Mouse (Mus musculus) intestine, embryonic 14.5 days (tissue): ENCODE data around the gene Tuba1c. TPM values are rescaled to one million over a fixed set of nuclear protein-coding genes. Genes with fewer than 3 reads are reported as not detected.

ENCODE experiments used
- ATAC-seq: fragments of 200-750 bp; cut with Nextera tagmentation; replicated peaks from 2 replicates; pipeline ENCODE4 v1.8.0; 2017; ENCODE audit warnings: low read depth, moderate number of reproducible peaks, moderate TSS enrichment, moderate library complexity; ENCODE audit not compliant: low FRiP score, low TSS enrichment
- DNase-seq: peaks from one replicate; pipeline ENCODE4 v3.0.0-alpha.2; 2018; ENCODE audit warnings: low spot score
- H3K27ac ChIP-seq: fragments of 300-500 bp; sonication (generic); 2 replicates; pipeline ENCODE4 v1.5.1; 2014; ENCODE audit warnings: low read depth, mild to moderate bottlenecking, control low read depth
- H3K27me3 ChIP-seq: fragments of 300-500 bp; sonication (generic); replicated peaks from 2 replicates; pipeline ENCODE4 v1.6.1; 2014; ENCODE audit warnings: low read length, control low read depth; ENCODE audit not compliant: control insufficient read depth, insufficient read depth
- H3K36me3 ChIP-seq: fragments of 300-500 bp; sonication (generic); 2 replicates; pipeline ENCODE4 v1.6.1; 2014; ENCODE audit warnings: low read length, control low read depth; ENCODE audit not compliant: control insufficient read depth, insufficient read depth
- H3K4me1 ChIP-seq: fragments of 300-500 bp; sonication (generic); replicated peaks from 2 replicates; pipeline ENCODE4 v1.6.1; 2014; ENCODE audit warnings: low read length, control low read depth, mixed read lengths; ENCODE audit not compliant: control insufficient read depth, insufficient read depth
- H3K4me2 ChIP-seq: fragments of 300-500 bp; sonication (generic); 2 replicates; pipeline ENCODE4 v1.6.1; 2014; ENCODE audit warnings: low read length
- H3K4me3 ChIP-seq: fragments of 300-500 bp; sonication (generic); 2 replicates; pipeline ENCODE4 v1.5.1; 2014; ENCODE audit warnings: low read depth, low read length, control low read depth, mixed read lengths
- H3K9ac ChIP-seq: fragments of 300-500 bp; sonication (generic); 2 replicates; pipeline ENCODE4 v1.6.1; 2014; ENCODE audit warnings: mild to moderate bottlenecking, low read length
- H3K9me3 ChIP-seq: fragments of 300-500 bp; sonication (generic); 2 replicates; pipeline ENCODE4 v1.6.1; 2016; ENCODE audit warnings: low read length, control low read depth; ENCODE audit not compliant: control insufficient read depth
- WGBS: fragments of 180-500 bp; shearing (Covaris S2); extraction: QIAGEN DNeasy Blood & Tissue Kit; methylation state at CpG from one replicate; pipeline ENCODE4 v1.1.7; 2014; 5-methylcytosine and 5-hydroxymethylcytosine counted together
- polyA plus RNA-seq: library from polyadenylated mRNA; unstranded; fragments of >200 nt; fragmentation: Nextera tagmentation; extraction: Ambion mirVana; gene quantifications from 2 replicates; pipeline ENCODE4 v1.2.1, GENCODE M21; 2014

The Tuba1c gene
- polyA plus RNA-seq, 1 experiment from 2014 or later, result 276 TPM

DNA sequence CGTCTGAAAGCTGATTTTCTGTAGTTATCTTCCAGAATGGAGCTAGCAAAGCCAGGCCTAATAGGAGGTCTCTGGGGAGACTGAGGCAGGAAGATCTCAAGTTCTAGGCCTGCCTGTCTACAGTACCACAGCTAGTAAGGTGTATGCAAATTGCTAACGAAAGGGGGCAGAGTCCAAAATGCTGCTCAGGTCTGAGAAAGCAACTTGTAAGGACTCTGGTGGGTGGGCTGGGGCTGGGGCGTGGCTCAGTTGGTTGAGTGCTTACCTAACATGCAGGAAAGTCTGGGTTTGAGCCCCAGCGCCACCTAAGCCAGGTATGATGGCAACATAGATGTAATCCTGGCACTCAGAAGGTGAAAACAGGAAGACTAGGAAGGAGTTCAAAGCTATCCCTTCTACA, 9.5 kb upstream of the Tuba1c start:
- WGBS, result 94% methylated on average over 4 of the region's 4 CpGs
- peaks cover 7% of the 10 kb centered on the region; the same call in 1 of the 2 replicates for H3K4me1 ChIP-seq
- H3K27me3 ChIP-seq, result no peaks in the 10 kb centered on the region
- no peak for DNase-seq
- H3K27ac ChIP-seq, result no peak overlapping the region
- no peak overlapping the region for H3K4me3 ChIP-seq
- H3K4me2 ChIP-seq, result no peak overlapping the region
- H3K9ac ChIP-seq, result no peak overlapping the region
- no peaks in the 10 kb centered on the region for H3K36me3 ChIP-seq
- ATAC-seq, result no peak
- 0 out of 2 replicates have a peak, but pooled peaks cover 3% of the 10 kb centered on the region for H3K9me3 ChIP-seq

DNA sequence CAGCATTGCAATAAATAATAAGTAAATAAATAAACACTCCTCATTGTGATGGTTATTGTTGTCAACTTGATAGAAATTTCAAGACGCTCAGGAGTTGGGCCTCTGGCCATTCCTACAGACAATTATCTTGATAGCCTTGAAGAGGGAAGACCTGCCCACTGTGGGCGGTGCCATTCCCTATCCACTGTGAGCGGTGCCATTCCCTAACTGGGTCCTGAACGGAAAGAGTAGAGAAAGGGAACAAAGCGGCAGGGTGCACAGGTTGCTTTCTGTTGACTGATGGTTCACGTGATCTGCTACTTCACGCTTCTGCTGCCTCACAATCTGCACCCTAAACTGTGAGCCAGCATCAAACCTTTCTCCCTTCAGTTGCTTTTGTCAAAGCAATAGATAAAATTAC, 8.4 kb upstream of the Tuba1c start:
- Histone ChIP-seq H3K4me1 (peaks cover 7% of the 10 kb centered on the region; the same call in 1 of the 2 replicates), H3K9ac (no peak overlapping the region), H3K27ac (no peak overlapping the region), H3K4me2 (no peak overlapping the region), H3K4me3 (no peak overlapping the region), H3K9me3 (0 out of 2 replicates have a peak, but pooled peaks cover 3% of the 10 kb centered on the region), H3K27me3 (no peaks in the 10 kb centered on the region), H3K36me3 (no peaks in the 10 kb centered on the region)
- ATAC-seq, result no peak
- 96% methylated on average over 7 of the region's 7 CpGs for WGBS
- DNase-seq, result no peak

GRCm38 (mm10) chr15:99024668-99025314, 4.9 kb upstream of the Tuba1c start:
- Histone ChIP-seq H3K9ac (no peak overlapping the region), H3K4me2 (no peak overlapping the region), H3K27ac (no peak overlapping the region), H3K4me1 (no peaks in the 10 kb centered on the region; the same call in 1 of the 2 replicates), H3K36me3 (no peaks in the 10 kb centered on the region), H3K27me3 (no peaks in the 10 kb centered on the region), H3K9me3 (0 out of 2 replicates have a peak, but pooled peaks cover 3% of the 10 kb centered on the region), H3K4me3 (no peak overlapping the region)
- DNase-seq (peak; percentile 96), ATAC-seq (no peak)
- 23% methylated on average over 7 of the region's 8 CpGs for WGBS

DNA sequence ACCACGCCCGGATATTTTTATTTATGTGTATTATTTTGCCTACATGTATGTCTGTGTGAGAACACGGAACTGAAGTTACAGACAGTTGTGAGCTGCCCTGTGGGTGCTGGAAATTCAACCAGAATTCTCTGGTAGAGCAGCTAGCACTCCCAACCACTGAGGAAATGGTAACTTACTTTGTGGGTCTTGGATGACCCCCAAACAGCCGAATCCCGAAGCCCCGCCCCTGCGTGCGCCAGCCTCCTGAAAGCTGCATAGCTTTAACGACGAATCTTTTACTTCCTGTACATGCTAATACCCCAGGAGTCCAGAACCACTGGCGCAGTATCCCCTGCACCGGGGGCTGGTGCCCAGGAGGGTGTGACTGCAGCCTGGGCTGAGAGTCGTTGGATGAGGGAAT, 4.3 kb upstream of the Tuba1c start:
- H3K4me2 ChIP-seq, result no peak overlapping the region
- DNase-seq, result no peak
- ATAC-seq, result no peak
- 0 out of 2 replicates have a peak, but pooled peaks cover 3% of the 10 kb centered on the region for H3K9me3 ChIP-seq
- H3K27ac ChIP-seq, result no peak overlapping the region
- no peaks in the 10 kb centered on the region for H3K27me3 ChIP-seq
- H3K4me1 ChIP-seq, result no peaks in the 10 kb centered on the region; the same call in 1 of the 2 replicates
- no peaks in the 10 kb centered on the region for H3K36me3 ChIP-seq
- no peak overlapping the region for H3K4me3 ChIP-seq
- 75% methylated on average over 13 of the region's 13 CpGs for whole genome bisulfite sequencing
- H3K9ac ChIP-seq, result no peak overlapping the region

GRCm38 (mm10) chr15:99026259-99026658, 3.4 kb upstream of the Tuba1c start:
- Histone ChIP-seq H3K4me1 (peaks cover under 1% of the 10 kb centered on the region), H3K36me3 (no peaks in the 10 kb centered on the region), H3K4me2 (no peak overlapping the region), H3K9me3 (0 out of 2 replicates have a peak, but pooled peaks cover 3% of the 10 kb centered on the region), H3K4me3 (no peak overlapping the region), H3K27me3 (no peaks in the 10 kb centered on the region), H3K9ac (no peak overlapping the region), H3K27ac (no peak overlapping the region)
- DNase-seq (no peak), ATAC-seq (no peak)
- 54% methylated on average over 4 of the region's 4 CpGs for WGBS

DNA sequence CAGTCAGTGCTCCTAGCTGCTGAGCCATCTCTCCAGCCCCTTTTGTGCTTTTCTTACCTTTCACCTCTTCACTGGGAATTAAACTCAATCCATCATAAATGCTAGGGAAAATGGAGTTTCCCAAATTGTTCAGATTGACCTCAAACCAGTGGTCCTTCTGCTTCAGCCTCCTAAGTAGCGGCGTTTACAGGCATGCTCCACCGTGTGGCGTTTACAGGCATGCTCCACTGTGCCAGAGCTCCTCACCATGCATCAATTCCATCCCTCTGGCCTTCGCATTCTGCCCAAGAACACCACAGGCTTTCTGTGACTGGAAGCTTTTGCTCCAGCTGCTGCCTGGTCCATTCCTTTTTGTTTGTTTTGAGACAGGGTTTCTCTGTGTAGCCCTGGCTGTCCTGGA, 2.6 kb upstream of the Tuba1c start:
- Histone ChIP-seq H3K9ac (no peak overlapping the region), H3K9me3 (no peaks in the 10 kb centered on the region), H3K27ac (no peak overlapping the region), H3K4me3 (no peak overlapping the region), H3K36me3 (no peaks in the 10 kb centered on the region), H3K4me1 (peaks cover 5% of the 10 kb centered on the region), H3K27me3 (no peaks in the 10 kb centered on the region), H3K4me2 (no peak overlapping the region)
- DNase-seq (no peak), ATAC-seq (no peak)
- 71% methylated on average over 5 of the region's 5 CpGs for WGBS

- WGBS, result 5% methylated on average over 10 of the region's 10 CpGs
- Histone ChIP-seq H3K9ac (peak overlapping the region; percentile 78), H3K4me2 (peak overlapping the region; percentile 77), H3K36me3 (0 out of 2 replicates have a peak, but pooled peaks cover 4% of the 10 kb centered on the region), H3K4me1 (peaks cover 8% of the 10 kb centered on the region), H3K27me3 (no peaks in the 10 kb centered on the region), H3K9me3 (no peaks in the 10 kb centered on the region), H3K27ac (peak overlapping the region; percentile 81), H3K4me3 (peak overlapping the region; percentile 67)
- peak; percentile 74 for DNase-seq
- ATAC-seq, result no peak
Observed at GRCm38 (mm10) chr15:99028874-99029458, 725 bp upstream of the Tuba1c start.

DNA sequence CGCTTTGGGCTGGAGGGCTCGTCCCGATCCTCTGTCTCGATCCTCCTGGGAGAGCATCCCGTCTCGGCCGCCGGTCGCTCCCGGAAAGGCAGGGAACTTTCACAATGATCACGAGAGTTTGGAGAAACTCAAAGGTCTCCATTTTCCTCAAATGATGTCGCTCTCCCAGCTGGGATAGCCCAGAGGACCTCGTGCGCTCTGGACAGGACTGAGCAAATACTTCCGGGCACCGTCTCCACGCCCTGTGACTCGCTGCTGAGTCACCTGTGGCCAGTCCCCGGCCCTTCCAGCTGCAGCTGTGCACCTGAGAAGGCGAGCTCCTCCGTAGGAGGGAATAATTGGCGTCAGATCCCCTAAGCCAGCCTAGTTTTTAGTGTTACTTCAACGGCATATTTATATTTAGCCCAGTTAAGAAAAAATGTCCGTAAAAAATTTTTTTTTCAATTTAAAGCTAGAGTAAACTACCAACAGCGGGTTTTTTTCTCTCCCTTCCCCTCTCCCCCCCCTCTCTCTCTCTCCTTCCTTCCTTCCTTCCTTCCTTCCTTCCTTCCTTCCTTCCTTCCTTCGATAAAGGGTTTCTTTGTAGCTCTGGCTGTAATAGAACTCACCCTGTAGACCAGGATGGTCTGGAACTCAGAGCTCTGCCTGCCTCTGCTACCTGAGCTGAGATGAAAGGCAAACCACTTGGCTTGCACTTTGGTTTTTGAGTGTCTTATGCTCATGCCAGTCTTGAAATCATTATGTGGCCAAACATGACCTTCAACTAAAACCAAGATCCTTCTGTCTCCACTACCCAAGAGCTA, 1.1 kb downstream of the Tuba1c start:
- H3K9ac ChIP-seq, result peak overlapping the region; percentile 78
- ATAC-seq, result peak; percentile 65
- H3K4me2 ChIP-seq, result peak overlapping the region; percentile 77
- peak overlapping the region; percentile 81 for H3K27ac ChIP-seq
- peaks cover 8% of the 10 kb centered on the region for H3K4me1 ChIP-seq
- no peak for DNase-seq
- no peaks in the 10 kb centered on the region for H3K27me3 ChIP-seq
- 11% methylated on average over 26 of the region's 26 CpGs for WGBS
- peaks cover 18% of the 10 kb centered on the region for H3K36me3 ChIP-seq
- H3K4me3 ChIP-seq, result peak overlapping the region; percentile 67
- H3K9me3 ChIP-seq, result no peaks in the 10 kb centered on the region
